Mouse (Mus musculus): Measurements from ENCODE around the gene Gm136. TPM values are rescaled to one million over a fixed set of nuclear protein-coding genes. Genes with fewer than 3 reads are reported as not detected.

Gm136 gene
- not detected in 2 replicates for polyA plus RNA-seq (2016; fragmentation: Nextera tagmentation; extraction: Ambion mirVana)

- H3K4me3 ChIP-seq = no peak within 1 kb of the TSS
- no peaks in the 10 kb centered on the region for H3K9me3 ChIP-seq
- no peak within 1 kb of the TSS for H3K27ac ChIP-seq
- H3K4me1 ChIP-seq = no peaks in the 10 kb centered on the region
- no peak for ATAC-seq (ENCODE audit: low FRiP score, low read depth)
- no peak within 1 kb of the TSS for H3K9ac ChIP-seq
- WGBS = 92% methylated on average over 1 of the region's 1 CpGs
- no peak within 1 kb of the TSS for H3K4me2 ChIP-seq (replicated peaks)
- no peaks in the 10 kb centered on the region for H3K36me3 ChIP-seq
- no peaks in the 10 kb centered on the region for H3K27me3 ChIP-seq (replicated peaks)
Measured at GRCm38 (mm10) chr4:34756163-34756562, at the start of gene Gm136. Gm136 (minus strand) TSS chr4:34756263.

DNA sequence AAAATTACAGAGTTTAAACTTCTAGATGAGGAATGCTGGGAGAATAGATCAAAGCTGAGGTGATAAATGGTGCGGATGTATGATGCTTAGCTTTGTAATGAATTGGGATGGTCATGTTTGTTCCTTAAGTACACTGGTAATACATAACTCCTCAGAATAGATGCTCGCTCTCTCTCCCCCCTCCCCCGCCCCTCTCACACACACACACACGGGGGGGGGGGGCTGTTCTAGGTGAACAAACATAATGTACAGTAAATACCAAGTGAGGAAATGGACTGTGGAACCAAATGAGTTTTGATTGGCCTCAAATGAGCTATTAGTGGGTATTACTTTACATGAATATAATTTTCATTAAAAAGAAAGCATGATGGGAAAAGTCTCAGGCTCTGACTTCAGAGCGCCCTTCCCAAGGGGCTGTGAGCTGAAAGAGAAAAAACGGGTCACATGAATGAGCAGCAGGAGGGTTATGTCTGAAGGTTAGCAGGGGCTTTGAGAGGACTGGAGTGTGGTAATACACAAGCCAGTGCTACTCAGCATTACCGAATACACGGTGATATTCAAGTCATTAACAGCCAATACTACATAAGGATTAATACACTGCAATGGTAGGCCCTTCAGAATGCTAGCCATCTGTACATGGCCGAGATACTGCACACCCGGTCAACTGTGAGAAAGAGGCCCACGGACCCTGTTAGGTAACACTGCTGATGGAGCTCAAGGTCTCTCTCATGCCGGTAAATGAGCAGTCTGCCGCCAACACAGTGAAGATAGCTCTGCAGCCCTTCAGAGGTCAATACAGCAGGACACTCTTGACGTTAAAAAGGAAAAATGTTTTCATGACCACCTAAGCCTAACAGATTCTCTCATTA is 45.3 kb upstream of the Gm136 start:
- H3K27me3 ChIP-seq (replicated peaks) = no peaks in the 10 kb centered on the region
- H3K36me3 ChIP-seq = peaks cover 14% of the 10 kb centered on the region
- H3K9ac ChIP-seq = no peak overlapping the region
- H3K27ac ChIP-seq = no peak overlapping the region
- ATAC-seq (ENCODE audit: low FRiP score, low read depth) = peak; percentile 44; the same call in 1 of the 2 replicates
- H3K9me3 ChIP-seq = no peaks in the 10 kb centered on the region
- WGBS = 87% methylated on average over 14 of the region's 14 CpGs
- no peak overlapping the region for H3K4me2 ChIP-seq (replicated peaks)
- 0 out of 2 replicates have a peak, but pooled peaks cover 3% of the 10 kb centered on the region for H3K4me1 ChIP-seq
- H3K4me3 ChIP-seq = no peak overlapping the region

DNA sequence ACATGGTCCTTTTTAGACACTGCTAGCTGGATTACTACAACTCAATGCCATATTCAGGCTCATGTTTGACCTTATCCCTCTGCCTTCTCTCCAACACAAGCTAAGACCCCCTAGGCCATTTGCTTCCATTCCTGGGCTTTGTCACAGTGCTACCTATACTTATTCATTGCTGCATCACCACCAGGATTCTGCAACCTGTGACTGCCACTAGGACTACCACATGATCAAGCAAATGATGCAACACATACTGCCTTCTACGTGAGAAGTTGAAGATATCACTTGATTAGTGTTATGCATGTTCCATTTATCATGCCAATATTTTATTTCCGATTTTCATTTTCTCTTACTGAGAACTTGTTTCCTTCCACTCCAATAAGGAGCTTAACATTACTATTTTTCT is 41.9 kb upstream of the Gm136 start:
- WGBS = 92% methylated on average over 2 of the region's 2 CpGs
- Histone ChIP-seq H3K9me3 (no peaks in the 10 kb centered on the region), H3K27ac (no peak overlapping the region), H3K4me3 (no peak overlapping the region), H3K4me2 (replicated peaks) (no peak overlapping the region), H3K9ac (no peak overlapping the region), H3K27me3 (replicated peaks) (no peaks in the 10 kb centered on the region), H3K36me3 (no peaks in the 10 kb centered on the region), H3K4me1 (0 out of 2 replicates have a peak, but pooled peaks cover 3% of the 10 kb centered on the region)
- ATAC-seq (ENCODE audit: low FRiP score, low read depth) = no peak

DNA sequence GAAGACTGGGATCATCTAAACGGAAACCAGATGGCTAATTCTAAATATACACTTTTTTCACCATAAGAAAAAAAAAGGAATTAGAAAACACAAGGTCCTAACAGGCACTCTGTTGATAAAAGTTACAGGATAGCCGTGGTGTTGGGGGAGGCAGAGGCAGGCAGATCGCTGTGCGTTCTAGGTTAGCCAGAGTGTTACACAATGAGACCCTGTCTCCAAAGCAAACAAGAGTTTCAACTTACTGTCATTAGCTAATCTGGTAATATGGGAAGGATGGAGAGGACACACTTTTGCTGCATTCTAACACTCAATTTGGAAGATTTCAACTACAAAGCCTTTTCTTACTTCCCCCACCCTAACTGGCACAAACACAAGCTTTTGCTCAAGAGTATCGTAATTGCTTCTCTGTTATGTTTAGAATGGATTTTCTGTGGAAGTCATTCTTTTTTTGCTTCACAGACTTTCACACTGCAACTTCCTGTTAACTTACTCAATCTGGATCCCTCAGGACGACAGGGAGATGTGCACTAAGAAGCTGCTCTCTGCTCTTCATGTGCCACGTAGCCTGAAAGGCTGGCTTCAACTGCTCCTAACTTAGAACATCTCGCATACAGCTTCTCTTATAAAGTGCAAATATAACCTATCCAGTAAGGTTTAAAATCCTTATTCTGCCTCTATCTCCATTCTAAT is 41.4 kb upstream of the Gm136 start:
- H3K9ac ChIP-seq = no peak overlapping the region
- no peak overlapping the region for H3K4me2 ChIP-seq (replicated peaks)
- H3K27ac ChIP-seq = no peak overlapping the region
- 87% methylated on average over 8 of the region's 8 CpGs for WGBS
- H3K36me3 ChIP-seq = no peaks in the 10 kb centered on the region
- 0 out of 2 replicates have a peak, but pooled peaks cover 3% of the 10 kb centered on the region for H3K4me1 ChIP-seq
- H3K9me3 ChIP-seq = no peaks in the 10 kb centered on the region
- no peak overlapping the region for H3K4me3 ChIP-seq
- H3K27me3 ChIP-seq (replicated peaks) = no peaks in the 10 kb centered on the region
- ATAC-seq (ENCODE audit: low FRiP score, low read depth) = no peak

DNA sequence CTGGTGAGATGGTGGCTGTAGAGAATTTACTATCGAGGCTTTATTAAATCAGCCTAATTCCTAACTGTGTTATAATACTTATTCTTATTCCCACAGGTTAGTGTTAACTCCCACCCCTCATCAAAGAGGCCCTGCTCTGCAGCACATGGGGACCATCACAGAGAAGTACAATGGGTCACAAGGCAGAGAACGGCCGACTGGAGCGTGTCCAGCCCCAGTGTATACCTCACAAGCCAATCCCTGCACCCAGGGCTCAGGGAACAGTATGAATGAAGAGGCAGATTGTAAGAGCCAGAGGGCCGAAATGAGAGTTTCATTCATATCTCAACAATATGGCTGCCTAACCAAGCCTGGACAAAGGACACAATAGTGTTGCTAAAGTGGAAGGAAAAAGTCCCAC is 40.2 kb upstream of the Gm136 start:
- 0 out of 2 replicates have a peak, but pooled peaks have one; percentile 41 for ATAC-seq (ENCODE audit: low FRiP score, low read depth)
- WGBS = 70% methylated on average over 5 of the region's 5 CpGs
- H3K9me3 ChIP-seq = no peaks in the 10 kb centered on the region
- H3K4me3 ChIP-seq = no peak overlapping the region
- H3K27me3 ChIP-seq (replicated peaks) = no peaks in the 10 kb centered on the region
- H3K27ac ChIP-seq = no peak overlapping the region
- H3K9ac ChIP-seq = no peak overlapping the region
- H3K36me3 ChIP-seq = no peaks in the 10 kb centered on the region
- H3K4me2 ChIP-seq (replicated peaks) = no peak overlapping the region
- no peaks in the 10 kb centered on the region for H3K4me1 ChIP-seq

DNA sequence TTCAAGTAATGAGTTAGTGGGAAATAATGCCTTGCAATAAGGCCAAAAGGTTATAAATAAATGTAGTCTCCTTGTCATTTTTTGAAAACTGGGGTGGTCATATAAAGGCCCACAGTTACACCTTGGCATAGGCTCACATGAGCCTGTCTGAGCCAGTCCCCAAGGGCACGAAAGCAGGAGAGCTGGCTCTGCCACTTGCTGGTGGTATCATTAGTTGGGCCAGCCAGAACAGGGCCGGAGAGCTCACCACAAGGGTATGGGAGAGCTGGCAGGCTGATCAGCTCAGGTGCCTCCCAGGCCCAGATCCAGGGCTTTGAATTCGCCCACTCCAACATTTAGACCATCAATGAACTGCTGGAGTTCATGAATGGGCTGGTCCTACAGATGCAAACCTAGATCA is 30.4 kb upstream of the Gm136 start:
- Histone ChIP-seq H3K27ac (no peak overlapping the region), H3K9ac (no peak overlapping the region), H3K4me3 (no peak overlapping the region), H3K27me3 (replicated peaks) (no peaks in the 10 kb centered on the region), H3K9me3 (no peaks in the 10 kb centered on the region), H3K36me3 (no peaks in the 10 kb centered on the region), H3K4me1 (no peaks in the 10 kb centered on the region), H3K4me2 (replicated peaks) (no peak overlapping the region)
- ATAC-seq (ENCODE audit: low FRiP score, low read depth) = no peak
- WGBS = 92% methylated on average over 3 of the region's 3 CpGs

DNA sequence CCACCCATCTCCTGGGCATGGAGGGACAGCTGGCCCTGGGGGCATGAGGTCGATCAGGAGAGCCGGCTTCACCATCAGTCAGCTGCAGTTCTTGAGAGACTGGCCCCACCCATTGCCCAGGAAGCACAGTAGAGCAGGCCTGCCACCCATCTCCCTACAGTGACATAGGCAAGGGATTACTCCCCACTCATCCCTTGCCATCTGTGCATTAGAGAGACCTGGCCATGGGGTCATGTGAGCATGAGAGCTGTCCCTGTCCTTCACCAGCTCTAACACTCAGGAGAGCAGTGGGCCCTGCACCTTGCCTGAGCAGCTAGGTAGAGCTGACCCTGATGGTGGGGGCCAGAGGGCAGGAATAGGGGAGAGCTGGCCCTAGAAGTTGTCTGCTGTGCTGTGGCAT is 29.6 kb upstream of the Gm136 start:
- no peak overlapping the region for H3K4me2 ChIP-seq (replicated peaks)
- H3K9me3 ChIP-seq = no peaks in the 10 kb centered on the region
- H3K4me1 ChIP-seq = no peaks in the 10 kb centered on the region
- H3K27ac ChIP-seq = no peak overlapping the region
- H3K4me3 ChIP-seq = no peak overlapping the region
- 81% methylated on average over 2 of the region's 2 CpGs for WGBS
- no peaks in the 10 kb centered on the region for H3K27me3 ChIP-seq (replicated peaks)
- H3K9ac ChIP-seq = no peak overlapping the region
- no peak for ATAC-seq (ENCODE audit: low FRiP score, low read depth)
- H3K36me3 ChIP-seq = no peaks in the 10 kb centered on the region

DNA sequence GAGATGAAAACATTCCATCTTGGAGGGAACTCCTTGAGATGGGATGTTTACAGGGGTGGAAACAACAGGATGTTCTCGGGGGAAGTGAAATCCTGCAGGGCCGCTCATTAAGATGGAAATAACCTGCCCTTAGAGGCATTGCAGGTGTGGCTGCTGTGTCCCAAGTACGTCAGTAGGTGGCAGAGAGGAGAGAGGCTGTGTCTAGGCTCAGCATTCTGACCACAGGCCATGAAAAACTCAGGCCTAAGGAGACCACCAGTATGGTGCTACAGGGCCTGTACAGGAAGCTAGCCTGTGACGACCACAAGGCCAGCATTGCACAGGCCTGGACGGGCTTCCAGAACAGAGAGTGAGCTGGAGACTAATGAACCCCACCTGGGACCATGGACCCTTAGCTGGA is 28.8 kb upstream of the Gm136 start:
- Histone ChIP-seq H3K27ac (no peak overlapping the region), H3K9me3 (no peaks in the 10 kb centered on the region), H3K9ac (no peak overlapping the region), H3K4me3 (no peak overlapping the region), H3K27me3 (replicated peaks) (no peaks in the 10 kb centered on the region), H3K36me3 (no peaks in the 10 kb centered on the region), H3K4me2 (replicated peaks) (no peak overlapping the region), H3K4me1 (no peaks in the 10 kb centered on the region)
- WGBS = 61% methylated on average over 5 of the region's 5 CpGs
- ATAC-seq (ENCODE audit: low FRiP score, low read depth) = peak; percentile 37; the same call in 1 of the 2 replicates

DNA sequence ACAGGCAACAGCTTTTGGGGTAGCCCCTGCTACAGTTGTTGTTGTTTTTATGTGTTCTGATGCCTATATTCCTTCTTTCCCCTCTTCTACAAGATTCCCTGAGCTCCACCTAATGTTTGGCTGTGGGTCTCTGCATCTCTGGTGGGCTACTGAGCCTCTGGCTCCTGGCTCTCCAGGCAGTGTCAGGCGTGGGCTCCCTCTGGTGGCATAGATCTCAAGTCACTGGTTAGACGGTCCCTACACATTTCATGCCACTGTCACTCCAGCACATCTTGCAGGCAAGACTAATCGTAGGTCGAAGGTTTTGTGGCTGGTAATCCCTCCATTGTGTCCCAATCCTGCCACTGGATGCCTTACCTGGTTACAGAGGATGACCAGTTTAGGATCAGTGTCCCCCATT is 26.7 kb upstream of the Gm136 start:
- H3K4me2 ChIP-seq (replicated peaks) = no peak overlapping the region
- no peak overlapping the region for H3K9ac ChIP-seq
- H3K27ac ChIP-seq = no peak overlapping the region
- H3K27me3 ChIP-seq (replicated peaks) = no peaks in the 10 kb centered on the region
- no peaks in the 10 kb centered on the region for H3K9me3 ChIP-seq
- no peaks in the 10 kb centered on the region for H3K36me3 ChIP-seq
- 37% methylated on average over 4 of the region's 4 CpGs for WGBS
- H3K4me1 ChIP-seq = no peaks in the 10 kb centered on the region
- H3K4me3 ChIP-seq = no peak overlapping the region
- no peak for ATAC-seq (ENCODE audit: low FRiP score, low read depth)

GRCm38 (mm10) chr4:34777677-34778527 is 21.8 kb upstream of the Gm136 start, which contains the start of gene Smim8:
Smim8 (minus strand) TSS chr4:34778423.
- 5% methylated on average over 40 of the region's 40 CpGs for WGBS
- peak within 1 kb of the TSS; percentile 61 for H3K9ac ChIP-seq
- no peaks in the 10 kb centered on the region for H3K36me3 ChIP-seq
- peak; percentile 93 for ATAC-seq (ENCODE audit: low FRiP score, low read depth)
- H3K4me1 ChIP-seq = no peaks in the 10 kb centered on the region
- H3K27ac ChIP-seq = peak within 1 kb of the TSS; percentile 32; the same call in 1 of the 2 replicates
- no peaks in the 10 kb centered on the region for H3K9me3 ChIP-seq
- no peaks in the 10 kb centered on the region for H3K27me3 ChIP-seq (replicated peaks)
- H3K4me2 ChIP-seq (replicated peaks) = peak within 1 kb of the TSS; percentile 67
- peak within 1 kb of the TSS; percentile 52 for H3K4me3 ChIP-seq

DNA sequence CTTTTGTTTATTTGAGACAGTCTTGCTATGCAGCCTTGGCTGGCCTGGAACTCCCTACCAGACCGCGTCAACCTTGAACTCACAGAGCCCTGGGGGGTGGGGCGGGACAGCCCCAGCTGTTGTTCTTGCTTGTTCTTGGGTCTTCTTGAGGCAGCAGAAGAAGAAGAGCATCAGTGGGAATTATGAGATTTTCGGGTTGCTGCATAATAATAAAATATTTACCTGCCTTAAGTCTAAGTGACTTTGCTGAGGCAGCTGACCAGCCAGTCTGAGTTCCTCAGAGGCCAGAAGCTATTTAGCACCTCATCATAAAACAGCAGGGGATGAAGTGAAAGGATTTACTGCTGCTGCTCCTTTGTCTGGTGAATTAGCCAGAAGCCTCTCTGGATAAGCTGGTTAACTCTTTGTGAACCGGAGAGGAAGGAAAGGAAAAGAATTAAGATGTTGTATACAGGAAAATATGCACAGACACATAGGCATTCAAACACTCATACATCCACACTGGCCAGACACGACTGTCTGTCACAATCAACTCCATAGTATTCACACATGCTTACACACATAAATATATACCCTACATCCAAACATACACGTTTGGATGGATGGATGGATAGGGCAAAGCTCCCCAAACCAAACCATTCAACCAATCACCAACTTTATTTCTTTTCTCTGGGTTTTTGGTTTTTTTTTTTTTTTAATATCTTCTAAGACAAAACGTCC is 15.7 kb upstream of the Gm136 start:
- 0 out of 2 replicates have a peak overlapping the region, but pooled peaks have one; percentile 1 for H3K4me2 ChIP-seq (replicated peaks)
- H3K27ac ChIP-seq = no peak overlapping the region
- no peak overlapping the region for H3K9ac ChIP-seq
- WGBS = 3% methylated on average over 8 of the region's 8 CpGs
- ATAC-seq (ENCODE audit: low FRiP score, low read depth) = peak; percentile 87
- H3K9me3 ChIP-seq = no peaks in the 10 kb centered on the region
- H3K4me1 ChIP-seq = peaks cover 4% of the 10 kb centered on the region; the same call in 1 of the 2 replicates
- H3K4me3 ChIP-seq = no peak overlapping the region
- H3K27me3 ChIP-seq (replicated peaks) = no peaks in the 10 kb centered on the region
- H3K36me3 ChIP-seq = 0 out of 2 replicates have a peak, but pooled peaks cover 4% of the 10 kb centered on the region

Measured in neural tube, embryonic 12.5 days (tissue).